Mouse (Mus musculus): ENCODE measurements around the gene Traf3. TPM values are rescaled to one million over a fixed set of nuclear protein-coding genes. Genes with fewer than 3 reads are reported as not detected.

The Traf3 gene
- polyA plus RNA-seq, 1 experiment from 2014 or later, result 5.6 TPM

- H3K27me3 ChIP-seq (replicated peaks), result no peaks in the 10 kb centered on the region
- no peak for ATAC-seq
- no peaks in the 10 kb centered on the region for H3K9me3 ChIP-seq (replicated peaks)
- H3K9ac ChIP-seq, result no peak overlapping the region
- no peak overlapping the region for H3K27ac ChIP-seq
- peaks cover 94% of the 10 kb centered on the region for H3K36me3 ChIP-seq
- no peaks in the 10 kb centered on the region for H3K4me1 ChIP-seq
- WGBS (ENCODE audit: insufficient replicate concordance), result 83% methylated on average over 27 of the region's 27 CpGs
- no peak overlapping the region for H3K4me3 ChIP-seq
- H3K4me2 ChIP-seq, result no peak overlapping the region
Measured at GRCm38 (mm10) chr12:111301322-111302017, 135.3 kb downstream of the Traf3 start.

DNA sequence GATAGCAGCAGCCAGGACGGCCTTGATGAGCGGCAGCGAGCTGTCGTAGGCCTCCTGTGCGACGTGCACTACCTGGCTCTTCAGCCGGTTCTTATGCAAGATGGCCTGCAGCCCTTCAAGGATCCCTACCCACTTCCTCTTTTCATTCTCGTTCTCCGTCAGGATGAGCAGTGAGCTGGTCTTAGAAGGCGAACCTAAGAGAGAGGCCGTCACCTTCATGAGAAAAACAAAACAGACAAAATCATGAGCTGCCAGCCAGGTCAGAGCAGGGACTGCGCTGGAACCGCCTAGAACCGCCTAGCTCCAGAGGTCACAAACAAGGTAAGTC lies 135.8 kb downstream of the Traf3 start:
- WGBS (ENCODE audit: insufficient replicate concordance), result 68% methylated on average over 14 of the region's 14 CpGs
- Histone ChIP-seq H3K9me3 (replicated peaks) (no peaks in the 10 kb centered on the region), H3K27me3 (replicated peaks) (no peaks in the 10 kb centered on the region), H3K9ac (no peak overlapping the region), H3K36me3 (peaks cover 96% of the 10 kb centered on the region), H3K4me3 (no peak overlapping the region), H3K4me2 (no peak overlapping the region), H3K4me1 (no peaks in the 10 kb centered on the region), H3K27ac (no peak overlapping the region)
- no peak for ATAC-seq

DNA sequence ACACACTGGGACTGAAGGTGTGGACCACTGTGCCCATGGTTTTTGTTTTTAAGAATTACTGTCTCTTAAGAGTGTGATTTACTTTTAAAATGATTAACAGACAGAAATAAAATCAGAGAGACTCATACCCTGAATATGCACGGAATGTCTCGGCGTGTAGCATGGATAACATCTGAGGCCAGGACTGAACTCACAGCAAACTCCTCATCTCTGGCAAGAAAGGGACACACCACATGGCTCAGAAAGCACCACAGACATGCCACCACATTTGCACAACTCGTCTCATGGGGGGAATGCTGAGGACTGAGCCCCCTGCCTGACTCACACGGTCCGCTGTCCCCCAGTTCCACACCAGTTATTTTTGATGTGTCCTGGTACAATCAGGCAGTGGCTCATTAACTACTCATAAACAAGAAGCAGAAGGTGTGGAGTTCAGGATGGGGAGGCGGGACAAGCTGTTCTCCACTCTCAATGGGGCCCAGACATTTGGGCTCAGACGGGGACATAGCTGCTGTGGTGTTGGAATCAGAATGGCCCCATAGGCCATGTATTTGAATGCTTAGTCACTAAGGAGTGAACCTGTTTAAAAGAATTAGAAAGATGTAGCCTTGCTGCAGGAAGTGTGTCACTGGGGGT lies 137.7 kb downstream of the Traf3 start:
- 83% methylated on average over 8 of the region's 8 CpGs for WGBS (ENCODE audit: insufficient replicate concordance)
- no peaks in the 10 kb centered on the region for H3K4me1 ChIP-seq
- H3K36me3 ChIP-seq, result peaks cover 90% of the 10 kb centered on the region

GRCm38 (mm10) chr12:111306821-111307220 lies 140.7 kb downstream of the Traf3 start:
- WGBS (ENCODE audit: insufficient replicate concordance), result 76% methylated on average over 8 of the region's 8 CpGs
- no peaks in the 10 kb centered on the region for H3K9me3 ChIP-seq (replicated peaks)
- peaks cover 22% of the 10 kb centered on the region for H3K4me1 ChIP-seq
- H3K9ac ChIP-seq, result no peak overlapping the region
- H3K4me2 ChIP-seq, result no peak overlapping the region
- H3K4me3 ChIP-seq, result no peak overlapping the region
- H3K27ac ChIP-seq, result no peak overlapping the region
- ATAC-seq, result no peak
- H3K27me3 ChIP-seq (replicated peaks), result no peaks in the 10 kb centered on the region
- peaks cover 89% of the 10 kb centered on the region for H3K36me3 ChIP-seq

More for the DNA sequence above, 137.7 kb downstream of the Traf3 start:
- H3K27ac ChIP-seq, result no peak overlapping the region
- no peak for ATAC-seq
- no peaks in the 10 kb centered on the region for H3K9me3 ChIP-seq (replicated peaks)
- no peaks in the 10 kb centered on the region for H3K27me3 ChIP-seq (replicated peaks)
- no peak overlapping the region for H3K4me2 ChIP-seq
- H3K4me3 ChIP-seq, result no peak overlapping the region
- no peak overlapping the region for H3K9ac ChIP-seq

GRCm38 (mm10) chr12:111309256-111309655 lies 143.1 kb downstream of the Traf3 start:
- Histone ChIP-seq H3K4me3 (no peak overlapping the region), H3K27ac (no peak overlapping the region), H3K36me3 (peaks cover 87% of the 10 kb centered on the region), H3K9me3 (replicated peaks) (no peaks in the 10 kb centered on the region), H3K9ac (no peak overlapping the region), H3K4me1 (peaks cover 26% of the 10 kb centered on the region), H3K4me2 (no peak overlapping the region), H3K27me3 (replicated peaks) (no peaks in the 10 kb centered on the region)
- no peak for ATAC-seq
- 65% methylated on average over 12 of the region's 12 CpGs for WGBS (ENCODE audit: insufficient replicate concordance)

DNA sequence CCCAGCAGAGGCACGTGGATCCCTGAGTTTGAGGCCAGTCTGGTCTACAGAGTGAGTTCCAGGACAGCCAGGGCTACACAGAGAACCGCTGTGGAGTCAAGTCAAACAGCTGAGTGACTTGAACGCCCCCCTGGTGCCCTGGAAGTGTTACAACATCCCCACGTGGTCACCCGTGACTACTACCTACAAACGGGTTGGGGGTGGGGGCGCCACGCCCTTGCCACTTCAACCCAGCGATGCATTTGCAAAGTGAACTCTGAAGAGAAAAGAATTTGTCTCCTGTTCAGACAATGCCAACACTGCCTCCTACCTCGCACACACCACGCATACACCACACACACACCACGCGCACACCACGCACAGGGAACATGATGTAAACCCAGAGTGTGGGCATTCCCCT lies 143.8 kb downstream of the Traf3 start:
- Histone ChIP-seq H3K9ac (no peak overlapping the region), H3K27ac (no peak overlapping the region), H3K4me2 (no peak overlapping the region), H3K36me3 (peaks cover 87% of the 10 kb centered on the region), H3K4me3 (no peak overlapping the region), H3K4me1 (peaks cover 26% of the 10 kb centered on the region), H3K27me3 (replicated peaks) (no peaks in the 10 kb centered on the region), H3K9me3 (replicated peaks) (no peaks in the 10 kb centered on the region)
- WGBS (ENCODE audit: insufficient replicate concordance), result 67% methylated on average over 14 of the region's 14 CpGs
- ATAC-seq, result no peak

- H3K9me3 ChIP-seq (replicated peaks), result no peaks in the 10 kb centered on the region
- H3K9ac ChIP-seq, result no peak overlapping the region
- peaks cover 87% of the 10 kb centered on the region for H3K36me3 ChIP-seq
- no peak overlapping the region for H3K4me2 ChIP-seq
- ATAC-seq, result peak; percentile 25; the same call in 1 of the 2 replicates
- peaks cover 26% of the 10 kb centered on the region for H3K4me1 ChIP-seq
- 63% methylated on average over 10 of the region's 10 CpGs for WGBS (ENCODE audit: insufficient replicate concordance)
- no peak overlapping the region for H3K27ac ChIP-seq
- H3K4me3 ChIP-seq, result no peak overlapping the region
- H3K27me3 ChIP-seq (replicated peaks), result no peaks in the 10 kb centered on the region
Measured at GRCm38 (mm10) chr12:111311775-111312174, 145.6 kb downstream of the Traf3 start.

DNA sequence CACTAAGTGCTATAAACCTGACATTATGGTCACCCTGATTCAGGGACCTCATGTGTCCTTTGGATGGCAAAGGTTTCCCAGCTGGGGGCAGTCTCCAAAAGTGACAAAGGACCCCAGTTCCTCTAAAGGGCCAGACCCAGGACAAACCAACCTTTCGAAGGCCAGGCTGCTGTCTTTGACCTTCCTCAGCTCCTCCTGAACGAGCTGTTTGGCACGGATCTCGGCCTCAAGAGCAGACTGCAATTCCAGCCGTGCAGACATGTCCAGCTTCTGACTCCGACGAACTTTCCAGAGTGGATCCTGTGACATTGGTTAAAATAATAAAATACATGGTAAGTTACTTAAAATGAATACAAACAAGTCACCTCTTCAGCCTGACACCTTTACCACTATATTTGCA lies 148.1 kb downstream of the Traf3 start:
- WGBS (ENCODE audit: insufficient replicate concordance), result 78% methylated on average over 7 of the region's 7 CpGs
- no peaks in the 10 kb centered on the region for H3K27me3 ChIP-seq (replicated peaks)
- H3K36me3 ChIP-seq, result peaks cover 95% of the 10 kb centered on the region

More for the DNA sequence above, 148.1 kb downstream of the Traf3 start:
- Histone ChIP-seq H3K4me1 (peaks cover 26% of the 10 kb centered on the region), H3K27ac (no peak overlapping the region), H3K9me3 (replicated peaks) (no peaks in the 10 kb centered on the region), H3K4me2 (no peak overlapping the region), H3K9ac (no peak overlapping the region), H3K4me3 (no peak overlapping the region)
- no peak for ATAC-seq

Other genes with a start within 250 kb of the Traf3 start
- gene Ankrd9, start 187.3 kb upstream of the Traf3 start, polyA plus RNA-seq (2016; fragmentation: Nextera tagmentation; extraction: Ambion mirVana), result 62.2 TPM in 2 replicates
- gene Rcor1, start 127.0 kb upstream of the Traf3 start, polyA plus RNA-seq (2016; fragmentation: Nextera tagmentation; extraction: Ambion mirVana), result 8.5 and 10.4 TPM in 2 replicates
- gene 4930595D18Rik, start 18.1 kb downstream of the Traf3 start, polyA plus RNA-seq (2016; fragmentation: Nextera tagmentation; extraction: Ambion mirVana), result not detected in 2 replicates
- 2.0 and 2.2 TPM in 2 replicates for gene Amn, start 104.7 kb downstream of the Traf3 start, polyA plus RNA-seq (2016; fragmentation: Nextera tagmentation; extraction: Ambion mirVana)
- 13.0 and 15.1 TPM in 2 replicates for gene Cdc42bpb, start 211.3 kb downstream of the Traf3 start, polyA plus RNA-seq (2016; fragmentation: Nextera tagmentation; extraction: Ambion mirVana)
- gene Lbhd2, start 240.4 kb downstream of the Traf3 start, polyA plus RNA-seq (2016; fragmentation: Nextera tagmentation; extraction: Ambion mirVana), result 0.28 TPM in 1 of 2 replicates, not detected in the other